In the genomic region with DNA sequence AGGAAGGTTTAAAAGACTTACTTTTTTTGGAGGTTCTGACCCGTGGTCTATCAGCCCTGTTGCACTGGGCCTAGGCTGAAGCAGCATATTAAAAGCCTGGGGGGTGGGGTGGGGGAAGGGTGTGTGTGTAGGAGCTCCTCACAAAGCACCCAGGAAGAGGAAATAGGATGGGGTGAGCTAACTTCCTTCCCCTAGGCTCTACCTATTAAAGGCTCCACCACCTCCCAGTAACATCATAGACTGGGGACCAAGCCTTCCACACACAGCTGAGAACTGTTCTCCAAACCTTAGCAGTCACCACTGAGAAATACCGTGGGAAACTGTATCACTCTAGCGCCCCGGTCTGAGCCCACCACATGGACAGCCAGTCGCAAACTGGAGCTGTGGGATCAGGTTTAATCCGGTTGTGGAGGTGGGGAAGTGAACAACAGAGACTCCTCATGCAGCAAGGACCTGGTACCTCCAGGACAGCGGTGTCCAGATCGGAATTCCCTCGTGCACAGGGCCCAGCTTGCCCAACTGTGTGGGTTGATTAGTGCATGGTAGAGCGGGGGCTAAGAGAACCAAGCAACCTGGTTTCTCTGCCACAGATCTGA, we compare ENCODE assay signal across 9 mouse cellular contexts. TPM values are rescaled to one million over a fixed set of nuclear protein-coding genes. Genes with fewer than 3 reads are reported as not detected.
DNase-seq lines count a peak whose midpoint lies in the region; ATAC-seq and TF ChIP-seq lines count a peak whose summit lies in the region.
"Had no signal": no experiment of that assay in that cellular context is flagged by ENCODE, and none has a peak within 500 bp of the region (broad histone marks: within the 10 kb centered on the region; RNA-seq: fewer than 3 reads in every experiment).

No protein-coding gene starts in this region.

- H3K4me1 ChIP-seq in kidney, embryonic 16.5 days (ENCODE audit: insufficient read depth, low read length): peaks cover 15% of the 10 kb centered on the region
- no peaks in the 10 kb centered on the region; the same call in 1 of the 2 replicates for H3K4me1 ChIP-seq in brown adipose tissue, adult 24 weeks (ENCODE audit: control insufficient read depth, insufficient read depth, insufficient read length, low read length)
- H3K4me1 ChIP-seq in intestine, postnatal 0 days (replicated peaks; ENCODE audit: control insufficient read depth, insufficient read depth, low read length): 0 out of 2 replicates have a peak, but pooled peaks cover 5% of the 10 kb centered on the region
- H3K4me1 ChIP-seq in stomach, embryonic 14.5 days (ENCODE audit: control insufficient read depth, insufficient read depth, low read length): peaks cover 21% of the 10 kb centered on the region

- H3K9ac ChIP-seq in kidney, embryonic 16.5 days (replicated peaks; ENCODE audit: low read length): peak overlapping the region; percentile 6; the same call in 1 of the 2 replicates
- no peak overlapping the region for H3K9ac ChIP-seq in intestine, postnatal 0 days (ENCODE audit: low read depth, low read length)
- no peak overlapping the region for H3K9ac ChIP-seq in stomach, embryonic 14.5 days (replicated peaks; ENCODE audit: low read depth, low read length)

- H3K27ac ChIP-seq in kidney, embryonic 16.5 days (ENCODE audit: low read length): peak overlapping the region; percentile 48; the same call in 1 of the 2 replicates
- H3K27ac ChIP-seq in brown adipose tissue, adult 24 weeks (replicated peaks; ENCODE audit: low read depth, low read length): 0 out of 2 replicates have a peak overlapping the region, but pooled peaks have one; percentile 11
- H3K27ac ChIP-seq in intestine, postnatal 0 days (ENCODE audit: low read depth, low read length): no peak overlapping the region
- peak overlapping the region; percentile 75 for H3K27ac ChIP-seq in stomach, embryonic 14.5 days (ENCODE audit: low read length)

- no peak for DNase-seq in kidney, postnatal 10 days
- DNase-seq in ovary, postnatal 10 days (ENCODE audit: low spot score): no peak
- DNase-seq in B cell, adult 2 months: no peak
- DNase-seq in lung, adult 18-20 months: no peak
- DNase-seq: adrenal gland, adult 8-10 months had no signal

- 58% methylated on average over 10 of the region's 10 CpGs for WGBS in kidney, embryonic 16.5 days
- WGBS in intestine, postnatal 0 days: 71% methylated on average over 10 of the region's 10 CpGs
- WGBS in stomach, embryonic 14.5 days: 65% methylated on average over 10 of the region's 10 CpGs

- peak; percentile 33; the same call in 1 of the 2 replicates for ATAC-seq in kidney, embryonic 16.5 days (ENCODE audit: low FRiP score, low TSS enrichment)
- ATAC-seq in intestine, postnatal 0 days: no peak
- no peak; the same call in 1 of the 2 replicates for ATAC-seq in stomach, embryonic 14.5 days (ENCODE audit: insufficient number of reproducible peaks, insufficient read depth, low FRiP score, low read depth)

- no peaks in the 10 kb centered on the region for H3K36me3 ChIP-seq in kidney, embryonic 16.5 days (ENCODE audit: insufficient read depth, low read length)
- no peaks in the 10 kb centered on the region for H3K36me3 ChIP-seq in intestine, postnatal 0 days (ENCODE audit: control insufficient read depth, insufficient read depth)
- no peaks in the 10 kb centered on the region for H3K36me3 ChIP-seq in stomach, embryonic 14.5 days (ENCODE audit: control insufficient read depth, insufficient read depth, low read length)

- no peak for TF ChIP-seq CTCF in intestine, postnatal 0 days (IDR thresholded peaks at IDR 0.05; ENCODE audit: low read depth)

- no peaks in the 10 kb centered on the region for H3K9me3 ChIP-seq in kidney, embryonic 16.5 days (ENCODE audit: low read length)
- no peaks in the 10 kb centered on the region for H3K9me3 ChIP-seq in intestine, postnatal 0 days (ENCODE audit: control insufficient read depth)
- no peaks in the 10 kb centered on the region for H3K9me3 ChIP-seq in stomach, embryonic 14.5 days (ENCODE audit: control insufficient read depth, low read depth, low read length)

- no peaks in the 10 kb centered on the region for H3K27me3 ChIP-seq in kidney, embryonic 16.5 days (ENCODE audit: insufficient read depth, low read length)
- H3K27me3 ChIP-seq in intestine, postnatal 0 days (replicated peaks; ENCODE audit: control insufficient read depth, insufficient read depth, low read length): no peaks in the 10 kb centered on the region
- H3K27me3 ChIP-seq in stomach, embryonic 14.5 days (ENCODE audit: control insufficient read depth, insufficient read depth, low read length): no peaks in the 10 kb centered on the region

- H3K4me3 ChIP-seq in kidney, embryonic 16.5 days (ENCODE audit: low read length): no peak overlapping the region
- peak overlapping the region; percentile 13 for H3K4me3 ChIP-seq in brown adipose tissue, adult 24 weeks (ENCODE audit: insufficient read depth, low read depth, low read length)
- peak overlapping the region; percentile 13; the same call in 1 of the 2 replicates for H3K4me3 ChIP-seq in intestine, postnatal 0 days (ENCODE audit: low read depth, low read length)
- H3K4me3 ChIP-seq in stomach, embryonic 14.5 days (ENCODE audit: low read depth, low read length): no peak overlapping the region

- no peak overlapping the region for H3K4me2 ChIP-seq in kidney, embryonic 16.5 days (replicated peaks; ENCODE audit: low read depth, low read length)
- H3K4me2 ChIP-seq in intestine, postnatal 0 days (replicated peaks; ENCODE audit: low read depth): peak overlapping the region; percentile 35
- 0 out of 2 replicates have a peak overlapping the region, but pooled peaks have one; percentile 6 for H3K4me2 ChIP-seq in stomach, embryonic 14.5 days (replicated peaks; ENCODE audit: low read depth, low read length)

RNA-seq across cellular contexts. Expression of a gene that starts 6.5 kb away (rescaled TPM):
- 38.2 and 44.5 TPM in 2 replicates for polyA plus RNA-seq in kidney, embryonic 16.5 days (2015; fragmentation: Nextera tagmentation; extraction: Ambion mirVana)
- polyA plus RNA-seq in brown adipose tissue, adult 24 weeks (2012; ENCODE audit: insufficient read depth, insufficient read length, missing spikeins): 5.8 and 7.0 TPM in 2 replicates
- polyA plus RNA-seq in intestine, postnatal 0 days (2015; fragmentation: Nextera tagmentation; extraction: Ambion mirVana): 10.3 and 11.2 TPM in 2 replicates
- 44.4 and 45.1 TPM in 2 replicates for polyA plus RNA-seq in stomach, embryonic 14.5 days (2014; fragmentation: Nextera tagmentation; extraction: Ambion mirVana)

RNA-seq across cellular contexts. Expression of a gene that starts 38.1 kb away (rescaled TPM):
- polyA plus RNA-seq in kidney, embryonic 16.5 days (2015; fragmentation: Nextera tagmentation; extraction: Ambion mirVana): 262 and 271 TPM in 2 replicates
- polyA plus RNA-seq in brown adipose tissue, adult 24 weeks (2012; ENCODE audit: insufficient read depth, insufficient read length, missing spikeins): 1,109 and 1,394 TPM in 2 replicates
- polyA plus RNA-seq in intestine, postnatal 0 days (2015; fragmentation: Nextera tagmentation; extraction: Ambion mirVana): 534 and 558 TPM in 2 replicates
- polyA plus RNA-seq in stomach, embryonic 14.5 days (2014; fragmentation: Nextera tagmentation; extraction: Ambion mirVana): 296 and 346 TPM in 2 replicates

RNA-seq across cellular contexts. Expression of a gene that starts 38.3 kb away (rescaled TPM):
- 51.6 and 57.8 TPM in 2 replicates for polyA plus RNA-seq in kidney, embryonic 16.5 days (2015; fragmentation: Nextera tagmentation; extraction: Ambion mirVana)
- 7.0 and 15.9 TPM in 2 replicates for polyA plus RNA-seq in brown adipose tissue, adult 24 weeks (2012; ENCODE audit: insufficient read depth, insufficient read length, missing spikeins)
- polyA plus RNA-seq in intestine, postnatal 0 days (2015; fragmentation: Nextera tagmentation; extraction: Ambion mirVana): 11.7 and 12.5 TPM in 2 replicates
- 34.7 and 36.7 TPM in 2 replicates for polyA plus RNA-seq in stomach, embryonic 14.5 days (2014; fragmentation: Nextera tagmentation; extraction: Ambion mirVana)

Comparison
In these comparisons a context has a peak if more than half of its experiments do, and no peak if none do; other contexts are left out.
1. H3K4me3 ChIP-seq: peak in brown adipose tissue, adult 24 weeks (single experiment) and intestine, postnatal 0 days (single experiment); none in kidney, embryonic 16.5 days (single experiment) and stomach, embryonic 14.5 days (single experiment).